Mouse (Mus musculus) c-Kit-positive CD71-negative TER-119-negative erythroid progenitor cells, embryonic 14.5 days (primary cell): ENCODE data around the gene Gm17571.

ENCODE experiments used
- DNase-seq: peaks from one replicate; pipeline ENCODE4 v3.0.0-alpha.2; 2013; ENCODE audit warnings: low read depth

Gm17571 gene

GRCm38 (mm10) chr9:13446703-13447285 lies at the start of gene Gm17571:
Gene Gm17571, minus strand, starts transcription at chr9:13446753.
- no peak for DNase-seq

- DNase-seq: no peak
Measured at GRCm38 (mm10) chr9:13495530-13495929, 49.0 kb upstream of the Gm17571 start.

- DNase-seq: no peak
Measured at GRCm38 (mm10) chr9:13493746-13494145, 47.2 kb upstream of the Gm17571 start.

- DNase-seq: no peak
Measured at GRCm38 (mm10) chr9:13492807-13493206, 46.3 kb upstream of the Gm17571 start.

DNA sequence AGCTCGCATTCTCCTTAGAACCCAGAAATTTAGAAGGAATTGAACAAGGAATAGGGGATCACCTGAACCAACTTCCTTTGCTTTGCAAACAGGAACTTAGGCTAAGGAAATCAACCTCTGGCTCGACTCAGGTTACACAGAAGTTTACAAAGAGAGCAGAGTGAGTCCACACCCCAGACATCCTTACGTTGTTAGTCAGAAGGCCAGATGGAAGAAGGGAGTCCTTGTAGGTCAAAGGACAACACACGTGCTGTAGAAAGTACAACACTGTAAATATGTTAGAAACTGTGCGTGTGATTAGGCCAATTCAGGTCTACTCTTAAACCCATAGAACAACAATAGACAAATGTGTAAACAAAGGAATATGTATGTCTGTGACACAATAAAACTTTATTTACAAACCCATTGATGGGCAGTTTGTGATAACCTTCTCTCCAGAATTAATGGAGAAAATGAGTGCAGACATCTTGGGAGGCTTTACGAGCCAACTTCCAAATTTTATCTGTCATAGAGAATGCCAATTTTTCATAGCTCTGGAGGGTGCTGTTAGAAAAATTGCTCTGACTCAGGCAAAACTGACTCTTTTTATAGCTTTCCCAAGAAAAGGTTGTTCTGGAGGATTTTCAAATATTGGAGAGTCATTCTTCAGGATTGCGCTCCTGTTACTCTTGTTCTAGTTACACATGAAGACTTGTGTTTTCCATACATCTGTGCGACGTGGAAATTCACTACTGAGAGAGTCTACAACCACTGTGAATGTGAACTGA lies 45.5 kb upstream of the Gm17571 start:
- DNase-seq: no peak

- no peak for DNase-seq
Measured at GRCm38 (mm10) chr9:13491107-13491506, 44.6 kb upstream of the Gm17571 start.

- no peak for DNase-seq
Measured at GRCm38 (mm10) chr9:13485914-13486313, 39.4 kb upstream of the Gm17571 start.

- DNase-seq: no peak
Measured at GRCm38 (mm10) chr9:13484267-13485240, 38.0 kb upstream of the Gm17571 start.

- DNase-seq: no peak
Measured at GRCm38 (mm10) chr9:13483199-13484068, 36.9 kb upstream of the Gm17571 start.

GRCm38 (mm10) chr9:13479275-13479674 lies 32.7 kb upstream of the Gm17571 start:
- no peak for DNase-seq

DNA sequence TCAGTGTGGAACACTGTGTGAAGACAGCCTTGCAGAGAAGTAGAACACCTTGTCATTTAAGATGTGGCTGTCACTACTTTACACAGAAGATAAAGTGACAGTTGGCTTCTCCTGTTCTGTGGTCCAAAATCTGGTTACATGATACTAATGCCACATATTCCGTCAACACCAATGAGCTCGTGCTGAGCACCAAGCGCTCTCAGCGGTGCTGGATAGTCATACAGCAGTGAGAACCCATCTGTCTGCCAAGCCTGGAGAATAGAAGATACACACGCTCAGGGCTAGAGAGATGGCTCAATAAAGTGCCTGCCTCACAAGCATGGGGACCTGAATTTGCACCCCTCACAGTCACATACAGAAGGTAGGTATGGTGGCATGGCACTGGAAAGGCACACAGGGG lies 28.4 kb upstream of the Gm17571 start:
- no peak for DNase-seq

- DNase-seq: no peak
Measured at GRCm38 (mm10) chr9:13470013-13470412, 23.5 kb upstream of the Gm17571 start.

DNA sequence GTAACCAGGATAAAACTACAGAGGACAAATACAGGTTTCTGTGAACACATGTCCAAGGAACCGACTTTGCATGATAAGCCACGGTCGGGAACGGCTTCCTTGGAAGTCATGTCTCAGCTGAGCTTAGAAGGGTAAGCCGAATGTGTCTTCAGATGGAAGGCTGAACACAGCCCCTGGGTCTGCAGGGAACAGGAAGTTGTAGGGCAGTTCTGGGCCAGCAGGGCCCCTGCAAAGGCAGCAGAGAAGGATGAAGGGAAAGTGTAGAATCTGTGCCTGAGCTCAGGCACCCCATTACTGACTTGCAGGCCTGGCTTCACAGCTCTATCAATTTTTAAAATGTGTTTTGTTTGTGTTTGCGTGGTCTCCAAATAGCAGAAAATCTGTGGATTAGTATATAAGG lies 22.2 kb upstream of the Gm17571 start:
- DNase-seq: no peak

- DNase-seq: no peak
Measured at GRCm38 (mm10) chr9:13467745-13468144, 21.2 kb upstream of the Gm17571 start.

DNA sequence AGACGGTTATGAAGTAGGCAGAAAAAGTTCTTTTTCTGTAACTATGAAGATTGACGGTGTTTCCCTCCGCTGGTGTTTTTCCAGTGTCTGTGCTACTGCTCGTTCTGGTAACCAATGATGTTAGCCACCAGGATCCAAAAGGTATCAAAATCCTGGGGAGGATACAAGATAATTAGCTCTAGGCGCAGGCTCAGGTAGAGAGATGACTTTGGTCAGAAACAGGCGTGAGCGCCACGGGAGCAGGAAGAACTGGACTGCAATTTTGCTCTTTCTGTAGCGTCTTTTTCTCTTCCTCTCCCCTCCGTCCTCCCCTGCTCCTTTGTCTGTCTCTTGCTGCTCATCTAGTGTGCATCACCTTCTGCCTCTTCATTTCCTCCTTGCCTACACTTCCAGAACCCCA lies 20.3 kb upstream of the Gm17571 start:
- no peak for DNase-seq

DNA sequence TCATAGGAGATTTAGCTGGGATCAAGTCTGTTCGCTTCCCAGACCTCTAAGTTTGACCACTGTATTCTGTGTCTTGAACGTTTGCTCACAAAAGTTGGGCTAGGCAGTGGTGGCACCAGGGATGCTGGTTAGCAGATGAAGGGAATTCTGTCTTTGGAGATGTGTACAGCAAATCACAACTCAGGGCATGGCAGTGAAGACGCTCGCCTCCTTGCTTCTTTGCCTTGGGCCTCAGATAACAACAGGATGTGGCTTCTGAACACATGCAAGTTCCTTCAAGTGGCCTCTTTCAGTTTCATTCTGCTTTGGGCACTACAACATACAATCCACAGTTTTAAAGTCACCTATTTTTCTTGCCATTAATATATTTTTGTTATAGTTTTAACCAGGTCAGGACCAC lies 19.8 kb upstream of the Gm17571 start:
- no peak for DNase-seq

- no peak for DNase-seq
Measured at GRCm38 (mm10) chr9:13465358-13466020, 18.9 kb upstream of the Gm17571 start.

DNA sequence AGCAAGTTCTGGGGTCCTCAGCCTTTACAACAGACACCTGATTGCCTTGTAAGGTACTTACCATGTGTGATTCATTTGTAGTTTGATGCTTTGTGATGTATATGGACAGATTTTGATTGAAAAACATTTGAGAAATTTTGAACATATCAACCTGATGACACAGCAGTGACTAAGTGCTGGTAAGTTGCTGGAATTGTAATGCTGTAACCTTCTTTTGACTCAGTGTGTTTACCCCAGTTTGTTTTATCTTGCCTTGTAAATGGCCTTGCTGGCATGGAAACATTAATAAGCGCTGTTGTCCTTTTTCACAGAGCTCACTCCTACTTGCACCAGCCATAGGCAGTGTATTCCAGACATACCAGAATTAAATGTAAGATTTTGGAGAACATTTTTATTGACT lies 14.4 kb upstream of the Gm17571 start:
- DNase-seq: no peak

DNA sequence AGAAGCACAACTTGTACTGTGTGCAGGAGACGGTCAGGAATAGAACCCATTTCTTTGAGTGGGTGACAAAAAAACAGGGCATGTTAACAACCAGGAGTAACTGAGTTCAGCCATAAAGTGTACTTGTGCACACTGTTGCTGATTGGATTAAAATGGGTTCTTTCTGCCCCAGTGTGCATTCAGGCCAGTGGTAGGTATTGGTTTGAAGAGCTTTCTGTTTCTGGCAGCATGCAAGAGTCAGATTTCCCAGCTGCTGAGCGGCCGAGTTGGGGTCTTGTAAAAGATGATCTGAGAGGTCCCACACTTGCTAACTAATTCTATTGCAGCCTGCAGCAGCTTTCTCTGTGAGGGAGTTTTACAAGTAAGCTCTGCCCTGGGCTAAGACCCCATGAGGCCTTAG lies 13.5 kb upstream of the Gm17571 start:
- no peak for DNase-seq

GRCm38 (mm10) chr9:13459371-13459770 lies 12.8 kb upstream of the Gm17571 start:
- DNase-seq: no peak

GRCm38 (mm10) chr9:13457774-13458173 lies 11.2 kb upstream of the Gm17571 start:
- no peak for DNase-seq
